Mouse (Mus musculus) lung, adult 2 months (tissue): Measurements from ENCODE around the gene Cit.

Source experiments
- CTCF ChIP-seq: fragments of 200-500 bp; IDR thresholded peaks from 2 replicates; pipeline ENCODE4 v1.5.1; 2011; ENCODE audit warnings: mild to moderate bottlenecking, low read length, control low read depth; ENCODE audit not compliant: insufficient read depth
- POLR2A ChIP-seq: fragments of 200-500 bp; IDR thresholded peaks from 2 replicates; pipeline ENCODE4 v1.6.1; 2011; ENCODE audit warnings: low read depth, mild to moderate bottlenecking, control low read depth, low read length, borderline replicate concordance; ENCODE audit errors: extremely low read depth

DNA sequence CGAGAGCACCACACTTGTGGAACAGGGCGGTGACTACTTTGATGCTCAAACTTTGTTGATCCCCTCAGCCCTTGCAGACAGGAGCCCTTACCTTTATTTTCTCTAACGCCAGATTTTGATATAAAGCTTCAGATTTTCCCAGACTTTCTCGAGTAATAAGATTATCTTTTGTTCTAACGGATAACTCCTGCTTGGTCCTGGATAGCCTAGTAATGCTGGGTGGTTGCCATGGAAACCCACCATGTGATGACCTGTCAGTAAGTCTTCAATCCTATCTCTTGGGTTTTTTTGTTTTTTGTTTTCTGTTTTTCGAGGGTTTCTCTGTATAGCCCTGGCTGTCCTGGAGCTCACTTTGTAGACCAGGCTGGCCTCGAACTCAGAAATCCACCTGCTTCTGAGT is 197.2 kb downstream of the Cit start:
- TF ChIP-seq CTCF (no peak), POLR2A (no peak)
